Comparison of ENCODE assay signal across 19 mouse cellular contexts in genomic region chr4:153547871-153548270, GRCm38 (mm10).
A peak's percentile ranks its signal among the peaks of the same experiment; 100 is the strongest.
DNase-seq lines count a peak whose midpoint lies in the region; ATAC-seq lines count a peak whose summit lies in the region.
"Had no signal": no experiment of that assay in that cellular context is flagged by ENCODE, and none has a peak within 500 bp of the region (broad histone marks: within the 10 kb centered on the region; RNA-seq: fewer than 3 reads in every experiment).

No protein-coding gene starts in this region.

- no peak overlapping the region for H3K4me3 ChIP-seq in intestine, embryonic 15.5 days (replicated peaks)
- H3K4me3 ChIP-seq: forebrain, embryonic 12.5 days; hindbrain, embryonic 13.5 days had no signal

- no peaks in the 10 kb centered on the region for H3K27me3 ChIP-seq in intestine, embryonic 15.5 days (replicated peaks)
- H3K27me3 ChIP-seq: CH12.LX, Patski had no signal

- no peak overlapping the region for H3K27ac ChIP-seq in intestine, embryonic 15.5 days
- H3K27ac ChIP-seq: forebrain, embryonic 12.5 days; liver, embryonic 14.5 days; stomach, postnatal 0 days had no signal

- no peaks in the 10 kb centered on the region for H3K36me3 ChIP-seq in intestine, embryonic 15.5 days
- H3K36me3 ChIP-seq: forebrain, embryonic 12.5 days; hindbrain, embryonic 13.5 days had no signal

- H3K4me2 ChIP-seq in intestine, embryonic 15.5 days (replicated peaks) = no peak overlapping the region
- H3K4me2 ChIP-seq: forebrain, embryonic 12.5 days; hindbrain, embryonic 13.5 days had no signal

- H3K4me1 ChIP-seq in intestine, embryonic 15.5 days (replicated peaks) = no peaks in the 10 kb centered on the region

- 83% methylated on average over 13 of the region's 13 CpGs for WGBS in intestine, embryonic 15.5 days

- DNase-seq in R1 (ENCODE audit: low read depth, low spot score) = peak; percentile 72
- DNase-seq in layer of hippocampus, postnatal 14 days (ENCODE audit: low spot score in 2 of 2) = peak; percentile 32 to 37
- DNase-seq in right cerebral cortex, adult 18-20 months = peak; percentile 49
- DNase-seq in adrenal gland, postnatal 10 days = no peak
- no peak for DNase-seq in adrenal gland, postnatal 25 days
- DNase-seq: adrenal gland, adult 8-10 months; cerebellum, adult 11 months; gastrocnemius, postnatal 36 days; kidney, adult 11 months; spleen, adult 18-20 months; thymus, postnatal 4 days had no signal

- no peak overlapping the region for H3K9ac ChIP-seq in intestine, embryonic 15.5 days
- H3K9ac ChIP-seq: forebrain, embryonic 12.5 days; hindbrain, embryonic 13.5 days; liver, embryonic 14.5 days had no signal

- no peaks in the 10 kb centered on the region for H3K9me3 ChIP-seq in intestine, embryonic 15.5 days
- H3K9me3 ChIP-seq: forebrain, embryonic 12.5 days; hindbrain, embryonic 13.5 days had no signal

- ATAC-seq in frontal cortex, adult (ENCODE audit: low TSS enrichment) = peak; percentile 64
- no peak for ATAC-seq in intestine, embryonic 15.5 days
- ATAC-seq: Patski had no signal

Comparison
In these comparisons a context has a peak if more than half of its experiments do, and no peak if none do; other contexts are left out.
1. DNase-seq: peak in R1 (single experiment), layer of hippocampus, postnatal 14 days (2 of 2) and right cerebral cortex, adult 18-20 months (single experiment); none in adrenal gland, postnatal 10 days (single experiment) and adrenal gland, postnatal 25 days (single experiment).